Mouse (Mus musculus) heart, adult 18-20 months (tissue): ENCODE results near the gene Sos1. TPM values are rescaled to one million over a fixed set of nuclear protein-coding genes. Genes with fewer than 3 reads are reported as not detected.

Experiments used
- DNase-seq, 2 experiments: peaks; one replicate each; pipeline ENCODE4 v3.0.0; 2021 to 2022; ENCODE audit warnings: mixed read lengths in 1 of 2
- long read RNA-seq, 2 experiments: library from polyadenylated mRNA; stranded (forward); transcript quantifications; one replicate each; pipeline ENCODE4 v2.0.0; 2021
- total RNA-seq, 2 experiments: library from RNA; stranded (reverse); gene quantifications; 2 replicates each; pipeline ENCODE4 v1.2.3; 2021

The Sos1 gene
- total RNA-seq: 10 to 100 TPM; 10.2 to 10.8 TPM
- long read RNA-seq, experiment 1, partial matches to known transcripts: 1 of 1 reads
- long read RNA-seq, experiment 1, other reads (novel, unspliced or antisense): 0 of 1 reads
- long read RNA-seq, experiment 2, full-length matches to known transcripts: 1 of 1 reads
- long read RNA-seq, experiment 2, partial matches to known transcripts: 0 of 1 reads
- long read RNA-seq, experiment 2, other reads (novel, unspliced or antisense): 0 of 1 reads

- peak; percentile 97 to 98 for DNase-seq
These were observed at the start of gene Sos1 for GRCm38 (mm10) chr17:80480031-80480854. Gene Sos1 (minus strand): TSS chr17:80480453.

- no peak for DNase-seq
These were observed 43.0 kb upstream of the Sos1 start for GRCm38 (mm10) chr17:80523231-80523630.

- DNase-seq: no peak
These were observed 41.9 kb upstream of the Sos1 start for GRCm38 (mm10) chr17:80522229-80522556.

- DNase-seq: no peak
These were observed 41.4 kb upstream of the Sos1 start for GRCm38 (mm10) chr17:80521521-80522228.

GRCm38 (mm10) chr17:80520537-80520936 lies 40.3 kb upstream of the Sos1 start:
- DNase-seq: no peak

- DNase-seq: no peak
These were observed 38.6 kb upstream of the Sos1 start for GRCm38 (mm10) chr17:80518811-80519210.

- DNase-seq: no peak
These were observed 37.0 kb upstream of the Sos1 start for GRCm38 (mm10) chr17:80517244-80517643.

GRCm38 (mm10) chr17:80515956-80516355 lies 35.7 kb upstream of the Sos1 start:
- DNase-seq: no peak

- no peak for DNase-seq
These were observed 35.3 kb upstream of the Sos1 start for GRCm38 (mm10) chr17:80515513-80515912.

GRCm38 (mm10) chr17:80513766-80514165 lies 33.5 kb upstream of the Sos1 start:
- DNase-seq: no peak

GRCm38 (mm10) chr17:80510459-80510855 lies 30.2 kb upstream of the Sos1 start:
- no peak for DNase-seq

- no peak for DNase-seq
These were observed 29.5 kb upstream of the Sos1 start for GRCm38 (mm10) chr17:80509494-80510458.

GRCm38 (mm10) chr17:80505766-80506165 lies 25.5 kb upstream of the Sos1 start:
- no peak for DNase-seq

GRCm38 (mm10) chr17:80505342-80505741 lies 25.1 kb upstream of the Sos1 start:
- no peak for DNase-seq

GRCm38 (mm10) chr17:80501805-80502172 lies 21.5 kb upstream of the Sos1 start:
- no peak for DNase-seq

GRCm38 (mm10) chr17:80501037-80501804 lies 21.0 kb upstream of the Sos1 start:
- no peak for DNase-seq

- DNase-seq: no peak
These were observed 19.8 kb upstream of the Sos1 start for GRCm38 (mm10) chr17:80500025-80500424.

GRCm38 (mm10) chr17:80498600-80499268 lies 18.5 kb upstream of the Sos1 start:
- no peak for DNase-seq

- no peak for DNase-seq
These were observed 16.9 kb upstream of the Sos1 start for GRCm38 (mm10) chr17:80497183-80497601.

GRCm38 (mm10) chr17:80496607-80497170 lies 16.4 kb upstream of the Sos1 start:
- no peak for DNase-seq
